Mouse (Mus musculus) liver, postnatal 0 days (tissue): ENCODE data around the gene Ubtf.

ENCODE experiments used
- CTCF ChIP-seq: sonication (generic); IDR thresholded peaks from 2 replicates; pipeline ENCODE4 v1.5.1; 2016; ENCODE audit warnings: antibody characterized with exemption, low read depth
- EP300 ChIP-seq: IDR thresholded peaks from 2 replicates; pipeline ENCODE4 v1.6.1; 2016; ENCODE audit warnings: antibody characterized with exemption, low read depth, mild to moderate bottlenecking

DNA sequence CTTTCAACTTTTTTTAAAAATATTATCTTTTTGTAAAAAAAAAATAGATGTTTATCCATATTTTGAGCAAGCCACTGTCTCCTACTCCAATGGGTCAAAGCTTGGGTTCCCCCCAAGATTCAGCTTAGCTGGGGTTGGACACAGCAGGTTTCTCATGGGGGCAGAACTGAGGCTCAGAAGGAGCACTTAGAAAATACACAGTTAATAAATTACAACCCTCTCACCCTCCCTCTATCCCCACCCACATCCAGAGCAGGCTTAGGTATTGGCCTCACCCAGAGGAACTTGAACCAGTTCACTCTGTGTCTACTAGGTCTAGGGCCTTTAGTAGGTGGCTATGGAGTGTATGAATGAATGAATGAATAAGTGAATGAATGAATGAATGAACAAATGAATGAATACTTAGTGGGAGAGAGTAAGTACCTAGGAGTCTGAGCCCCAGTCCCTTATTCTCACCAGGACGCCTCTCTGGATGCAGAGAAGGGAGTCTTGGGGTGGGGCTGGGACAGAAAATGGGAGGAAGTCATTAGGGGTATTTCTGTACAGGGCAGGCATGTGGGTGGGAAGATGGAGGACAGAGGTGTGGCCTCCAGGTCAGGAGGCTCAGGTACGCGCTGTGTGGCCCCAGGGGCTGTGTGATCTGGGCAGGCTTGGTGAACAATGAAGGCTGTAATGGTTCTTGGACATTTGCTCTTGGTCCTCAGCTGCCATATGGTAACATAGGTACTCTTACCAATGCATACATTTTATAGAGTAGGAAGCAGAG lies 29.8 kb upstream of the Ubtf start:
- TF ChIP-seq CTCF = no peak
- no peak for TF ChIP-seq EP300
